Mouse (Mus musculus): ENCODE data around the gene Mtfp1.
"Not testable (repeated sequence)": the region's sequence is repeated elsewhere in the genome, so short reads cannot be mapped to it uniquely, and the experiment has no call there.

The Mtfp1 gene

DNA sequence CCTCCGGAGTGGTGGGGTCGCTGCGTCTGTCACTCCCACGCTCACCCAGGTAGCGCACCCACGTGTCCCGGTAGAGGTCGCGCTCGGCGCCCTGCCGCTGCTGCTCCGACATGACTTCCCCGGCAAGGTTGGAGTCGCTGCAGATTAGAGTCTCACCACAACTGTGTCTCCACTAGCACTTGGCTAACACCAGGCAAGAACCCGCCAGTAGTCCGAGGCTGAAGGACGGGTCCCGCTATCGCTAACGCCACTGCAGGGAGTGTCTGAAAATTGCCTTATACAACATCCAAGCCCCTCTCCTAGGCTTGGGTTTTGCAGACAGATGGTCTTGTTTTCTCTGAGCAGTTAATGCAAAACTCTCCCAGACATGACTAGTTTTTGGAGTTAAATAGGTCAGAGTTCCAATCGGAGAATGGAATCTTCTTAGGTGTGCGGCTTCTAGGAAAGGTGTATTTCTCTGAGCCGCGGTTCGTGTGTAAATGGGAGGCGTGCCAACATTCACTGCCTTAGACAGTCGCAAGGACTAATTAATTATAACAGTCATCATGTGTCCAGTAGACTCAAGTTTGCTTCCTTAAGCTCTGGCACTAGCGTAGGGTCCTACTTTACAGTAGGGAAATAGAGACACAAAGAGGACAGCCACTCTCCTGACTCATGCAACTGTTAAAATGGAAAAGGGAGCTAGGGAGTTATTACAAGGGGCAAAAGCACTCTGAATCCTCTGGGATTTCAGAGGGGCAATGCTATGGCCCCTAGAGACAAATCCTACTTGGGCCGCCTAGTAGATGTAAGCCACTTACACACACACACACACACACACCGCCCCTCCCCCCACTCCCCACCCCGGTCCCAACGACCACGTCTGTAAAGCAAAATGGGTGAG, at the start of gene Mtfp1:
Gene Mtfp1, minus strand, starts transcription at position 275 of the 883 bp plus-strand sequence.
- DNase-seq (ENCODE audit: low read depth, low spot score), result peak; percentile 44

DNA sequence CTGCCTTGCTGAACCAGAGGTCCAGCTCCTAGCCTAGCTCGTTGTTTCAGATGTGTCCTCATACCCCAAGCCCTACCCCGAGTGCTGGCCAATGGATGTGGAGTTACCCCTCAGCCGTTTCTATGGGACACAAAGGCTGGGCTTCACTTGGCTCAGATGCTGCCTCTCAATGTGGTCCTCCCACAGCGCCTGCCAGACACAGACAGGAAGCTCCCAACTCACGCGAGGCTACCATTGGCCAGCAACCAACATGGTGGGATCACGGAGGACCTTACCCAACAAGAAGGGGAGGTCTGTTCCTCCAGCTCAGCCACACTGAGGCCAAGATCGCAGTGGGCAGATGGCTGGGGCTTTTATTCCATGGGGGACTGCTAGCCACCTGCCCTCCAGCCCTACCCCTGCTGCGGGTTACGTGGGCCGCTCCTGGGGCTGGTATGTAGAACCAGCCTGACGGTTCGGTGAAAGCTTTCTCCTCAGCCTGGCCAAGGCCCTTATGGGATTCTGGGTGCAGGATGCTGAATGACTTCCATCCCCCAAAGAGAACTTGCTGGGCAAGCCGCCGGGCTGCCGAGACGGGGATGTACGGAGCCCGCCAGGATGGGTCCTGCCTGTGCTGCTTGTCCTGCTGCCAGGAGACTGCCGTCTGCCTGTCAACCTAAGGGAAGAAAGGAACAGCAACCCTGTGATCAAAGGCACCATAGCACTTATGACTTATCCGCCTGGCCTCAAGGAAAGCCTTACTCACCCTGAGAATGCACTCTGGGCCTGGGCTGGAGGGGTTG, 48.2 kb upstream of the Mtfp1 start:
- no peak for DNase-seq (ENCODE audit: low read depth, low spot score)

DNA sequence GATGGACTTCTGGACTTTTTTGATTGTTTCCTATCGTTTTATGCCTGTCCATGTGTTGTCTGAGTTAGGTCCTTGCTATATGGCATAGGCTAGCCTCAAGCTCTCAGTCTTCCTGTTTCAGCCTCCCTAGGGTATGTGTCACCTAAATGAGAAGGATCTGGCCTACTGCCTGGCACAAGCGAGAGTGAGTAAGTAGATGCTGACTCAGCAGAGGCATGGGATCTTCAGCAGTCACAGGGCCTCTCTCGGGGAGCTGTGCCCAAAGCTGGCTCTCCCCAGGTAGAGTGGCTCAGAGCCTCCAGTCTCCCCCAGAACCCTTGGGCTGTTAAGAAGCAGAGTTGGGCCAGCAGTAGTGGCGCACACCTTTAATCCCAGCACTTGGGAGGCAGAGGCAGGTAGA, 47.1 kb upstream of the Mtfp1 start:
- no peak for DNase-seq (ENCODE audit: low read depth, low spot score)

DNA sequence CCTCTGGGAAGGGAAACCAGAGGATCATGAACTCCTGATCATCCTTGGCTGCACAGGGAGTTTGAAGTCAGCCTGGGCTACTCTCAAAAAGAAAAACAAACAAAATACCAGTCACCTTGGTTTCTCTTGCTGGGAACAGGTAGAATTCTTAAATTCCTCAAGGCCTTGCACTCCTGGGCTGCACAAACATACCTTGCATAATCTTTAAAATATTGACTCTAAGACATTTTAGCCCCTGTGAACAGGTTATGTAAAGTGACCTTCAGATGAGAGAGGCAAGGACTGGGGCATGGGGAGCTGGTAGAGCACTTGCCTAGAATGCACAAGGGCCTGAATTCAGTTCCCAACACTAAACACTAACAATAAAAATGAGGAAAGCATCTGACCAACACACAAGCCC, 46.3 kb upstream of the Mtfp1 start:
- no peak for DNase-seq (ENCODE audit: low read depth, low spot score)

DNA sequence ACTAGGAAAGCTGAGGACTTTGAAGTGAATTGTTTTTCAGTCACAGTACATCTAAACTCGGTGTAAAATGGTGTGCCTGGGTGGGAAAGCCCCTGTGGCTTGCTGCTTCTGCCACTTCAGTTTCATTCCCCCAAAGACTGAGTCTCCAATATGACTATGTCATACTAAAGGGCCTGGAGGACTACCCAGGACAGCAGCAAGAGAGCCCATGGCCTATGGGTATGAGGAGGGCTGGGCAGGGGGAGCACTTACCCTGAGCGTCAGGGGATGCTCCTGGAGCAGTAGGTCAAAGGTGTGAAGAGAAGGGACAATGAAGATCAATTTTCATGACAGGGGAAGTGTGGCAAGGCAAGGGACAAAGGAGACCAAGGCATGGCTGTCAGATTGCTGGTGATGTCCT, 43.7 kb upstream of the Mtfp1 start:
- no peak for DNase-seq (ENCODE audit: low read depth, low spot score)

DNA sequence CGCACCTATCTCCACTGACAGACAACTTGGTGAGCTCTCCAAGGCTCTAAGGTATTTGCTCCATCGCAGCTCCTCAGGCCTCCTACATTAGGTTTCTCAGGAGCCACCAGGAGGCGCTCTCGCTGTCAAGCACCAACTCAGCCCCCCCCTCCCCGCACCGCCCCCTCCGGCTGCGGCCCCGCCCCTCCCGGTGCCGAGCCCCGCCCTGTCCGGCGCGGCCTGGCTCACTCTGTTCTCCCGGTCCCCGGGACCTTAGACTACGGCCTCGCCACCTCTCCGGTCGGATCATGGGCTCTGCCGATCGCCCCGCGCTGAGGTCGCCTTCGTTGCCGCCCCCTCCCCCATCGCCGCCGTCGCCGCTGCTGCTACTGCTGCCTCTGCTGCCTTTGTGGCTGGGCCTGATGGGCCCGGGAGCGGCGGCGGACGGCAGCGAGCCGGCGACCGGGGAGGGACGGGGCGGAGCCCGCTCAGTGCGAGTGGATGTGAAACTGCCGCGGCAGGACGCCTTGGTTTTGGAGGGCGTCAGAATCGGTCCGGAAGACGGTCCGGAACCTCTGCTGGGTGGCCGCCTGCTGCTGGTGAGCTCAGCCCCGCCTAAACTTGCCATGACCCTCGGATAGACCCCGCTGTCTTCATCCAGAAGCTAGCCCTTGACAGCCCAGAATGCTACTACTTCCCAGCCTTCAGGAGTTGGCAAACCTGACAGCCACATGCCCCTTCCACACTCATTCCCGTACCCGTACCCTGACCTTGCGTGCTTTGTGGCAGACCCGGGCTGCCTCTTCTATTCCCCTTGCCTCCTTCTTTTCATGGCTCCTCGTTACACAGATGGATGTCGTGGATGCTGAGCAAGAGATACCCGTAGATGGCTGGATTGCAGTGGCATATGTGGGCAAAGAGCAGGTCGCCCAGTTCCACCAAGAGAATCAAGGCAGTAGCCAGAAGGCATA, 40.0 kb upstream of the Mtfp1 start, which contains the start of gene Rnf215:
Gene Rnf215, plus strand, starts transcription at position 217 of the 950 bp plus-strand sequence.
- DNase-seq (ENCODE audit: low read depth, low spot score), result peak; percentile 90

DNA sequence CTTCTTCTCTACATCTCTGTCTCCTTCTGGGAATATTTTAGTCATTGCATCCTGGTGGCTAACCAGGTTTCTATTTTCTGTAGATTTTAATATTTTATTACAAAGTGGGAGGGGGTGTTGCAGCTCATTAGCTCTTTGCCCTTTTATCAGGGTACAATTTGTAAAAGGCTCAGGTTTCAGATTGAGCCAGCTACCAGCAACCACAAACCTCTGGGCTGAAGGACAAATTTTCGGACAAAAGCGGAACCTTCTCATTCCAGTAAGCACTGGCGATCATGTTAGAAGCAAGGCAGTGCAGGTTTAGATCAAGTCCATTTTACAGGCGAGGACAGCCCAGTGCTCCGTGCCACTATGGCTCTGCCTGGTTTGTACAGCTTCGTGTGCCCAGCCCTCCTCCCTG, 39.2 kb upstream of the Mtfp1 start:
- no peak for DNase-seq (ENCODE audit: low read depth, low spot score)

DNA sequence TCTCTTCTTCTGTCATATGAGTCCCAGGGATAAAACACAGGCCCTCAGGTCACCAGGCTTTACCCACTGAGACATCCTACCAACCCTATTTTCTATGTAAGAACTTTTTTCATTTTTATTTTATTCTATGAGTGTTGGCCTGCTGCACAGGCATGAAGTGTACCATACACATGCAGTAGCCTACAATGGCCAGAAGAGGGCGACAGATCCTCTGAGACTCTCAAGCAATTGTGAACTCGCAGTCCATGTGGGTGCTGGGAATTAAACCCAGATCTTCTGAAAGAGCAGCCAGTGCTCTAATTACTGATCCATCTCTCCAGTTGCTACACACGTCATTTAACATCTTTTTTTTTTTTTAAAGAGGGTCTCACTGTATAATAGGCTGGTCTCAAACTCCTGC, 38.2 kb upstream of the Mtfp1 start:
- no peak for DNase-seq (ENCODE audit: low read depth, low spot score)

DNA sequence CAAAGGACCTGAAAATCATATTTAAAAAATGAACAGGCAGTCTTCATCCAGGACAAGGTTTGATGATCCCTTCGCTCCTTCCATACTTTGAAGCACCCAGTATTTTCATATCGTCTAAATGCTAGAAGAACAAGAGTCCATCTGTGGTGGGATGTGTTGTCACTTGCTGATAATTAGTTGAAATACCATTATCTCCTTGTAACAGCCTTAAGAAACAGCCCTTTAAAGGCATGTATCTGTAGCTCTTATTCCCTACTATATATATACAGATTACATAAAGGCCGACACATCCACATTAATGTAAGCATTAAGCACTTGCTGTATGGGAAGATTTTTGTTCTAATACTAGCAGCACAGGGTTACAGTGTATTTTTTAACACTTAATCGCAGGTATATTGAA, 33.2 kb upstream of the Mtfp1 start:
- not testable (repeated sequence) for DNase-seq (ENCODE audit: low read depth, low spot score)

DNA sequence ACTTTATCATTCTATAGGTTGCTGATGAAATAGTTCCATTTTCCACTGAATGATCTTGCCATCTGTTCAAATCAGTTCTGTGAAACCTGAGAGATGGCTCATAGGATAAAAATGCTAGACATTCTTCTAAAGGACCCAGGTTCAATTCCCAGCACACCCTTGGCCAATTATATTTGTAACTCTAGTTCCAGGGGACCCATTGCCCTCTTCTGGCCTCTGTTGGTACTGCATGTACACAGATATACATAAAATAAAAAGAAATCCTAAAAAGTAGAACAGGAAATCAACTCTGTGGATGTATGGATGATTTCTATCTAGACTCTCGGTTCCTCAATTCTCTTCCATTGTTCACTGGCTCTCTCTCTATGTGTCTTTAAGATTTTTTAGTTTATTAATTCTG, 31.8 kb upstream of the Mtfp1 start:
- DNase-seq (ENCODE audit: low read depth, low spot score), result no peak

DNA sequence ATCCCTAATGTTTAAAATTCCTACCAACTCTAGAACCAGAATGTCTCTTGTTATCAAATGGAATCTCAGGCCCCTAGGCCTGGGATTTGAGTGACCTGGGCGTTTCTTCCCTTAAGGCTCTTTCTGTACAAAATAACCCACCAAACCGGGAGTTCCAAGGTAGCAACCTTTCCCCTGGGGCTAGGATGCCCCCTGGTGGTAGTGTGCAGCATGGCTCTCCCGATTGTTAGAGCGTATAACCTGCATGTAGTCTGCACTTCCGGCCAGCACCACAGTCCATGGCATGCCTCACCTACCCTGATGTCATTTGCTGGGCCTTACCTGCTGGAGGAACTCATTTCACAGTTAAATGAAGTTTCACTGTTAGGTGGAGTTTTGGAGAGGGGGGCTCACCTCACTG, 28.7 kb upstream of the Mtfp1 start:
- no peak for DNase-seq (ENCODE audit: low read depth, low spot score)

DNA sequence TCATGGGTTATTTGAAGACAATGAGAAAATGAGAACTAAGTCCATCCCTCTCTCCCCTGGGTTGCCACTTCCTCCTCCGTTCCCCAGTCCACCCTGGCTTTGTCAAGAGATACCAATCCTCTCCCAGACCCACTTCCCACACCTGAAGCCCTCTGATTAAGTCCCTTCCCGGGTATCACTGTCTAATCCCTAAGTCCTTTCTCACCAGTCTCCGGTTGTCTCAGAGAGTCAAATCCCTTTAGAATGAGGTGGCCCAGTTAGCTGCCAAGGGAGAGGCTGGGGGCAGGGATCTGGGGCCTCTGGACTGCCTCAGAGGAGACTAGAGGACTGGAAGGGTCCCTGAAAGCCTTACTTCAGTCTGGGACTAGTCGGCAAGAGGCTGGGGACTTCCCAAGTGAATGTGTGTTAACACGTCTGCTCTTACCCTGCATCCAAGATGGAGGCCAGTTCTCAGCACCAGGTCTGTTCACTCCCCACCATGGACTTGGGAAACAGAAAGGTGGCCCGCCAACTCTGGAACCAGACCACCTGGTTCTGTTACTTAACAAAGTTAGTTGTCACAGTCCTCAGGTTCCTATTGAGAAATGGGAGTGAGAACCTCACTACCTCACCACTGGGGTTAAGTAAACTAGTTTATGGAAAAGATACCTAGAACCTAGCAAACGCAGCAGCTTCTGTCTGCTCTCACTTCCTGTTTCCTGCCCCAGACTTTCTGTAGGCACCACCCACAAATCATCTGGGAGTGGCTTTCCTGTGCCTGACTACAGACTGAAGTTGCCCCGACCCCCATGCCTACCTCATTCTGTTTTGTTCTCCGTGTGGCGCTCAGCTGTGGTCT, 27.7 kb upstream of the Mtfp1 start, which contains the start of gene Sec14l2:
Gene Sec14l2, minus strand, starts transcription at position 674 of the 838 bp plus-strand sequence.
- no peak for DNase-seq (ENCODE audit: low read depth, low spot score)

DNA sequence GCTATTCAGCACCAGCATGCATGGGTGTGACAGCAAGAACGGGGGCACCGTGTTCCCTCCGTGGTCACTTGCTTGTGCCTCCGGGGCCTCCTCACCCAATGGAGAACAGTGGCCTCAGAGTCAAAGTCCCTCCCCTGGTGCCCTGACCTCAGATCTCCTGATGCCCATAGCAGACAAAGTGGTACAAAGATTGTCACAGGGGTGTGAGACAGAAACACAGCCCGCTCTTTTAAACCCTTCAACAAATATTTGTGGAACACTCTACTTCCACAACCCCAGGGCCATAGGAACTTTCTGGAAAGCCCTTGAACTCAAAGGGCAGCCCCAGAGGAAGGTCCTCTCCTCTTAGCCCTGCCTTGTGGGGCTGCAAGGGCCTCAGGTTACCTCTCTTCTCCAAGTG, 27.0 kb upstream of the Mtfp1 start:
- no peak for DNase-seq (ENCODE audit: low read depth, low spot score)

DNA sequence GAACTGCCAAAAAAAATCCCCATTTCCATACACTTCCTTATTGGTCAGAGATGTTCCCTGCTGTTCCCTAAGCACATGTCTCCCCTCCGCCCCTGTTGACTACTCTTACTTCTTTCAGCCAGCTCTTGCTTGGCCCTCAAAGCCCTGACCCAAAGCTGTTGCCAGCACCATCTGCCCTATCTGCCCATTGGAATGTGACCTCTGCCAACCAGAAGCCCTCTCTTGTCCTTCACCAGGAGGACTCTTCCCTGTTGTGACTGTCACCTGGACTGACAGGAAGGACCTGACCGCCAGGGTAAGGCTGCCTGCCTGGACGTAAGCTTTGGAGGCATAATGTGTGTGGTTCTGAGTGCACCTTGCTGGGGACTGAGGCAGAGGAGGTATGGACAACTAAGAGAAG, 26.4 kb upstream of the Mtfp1 start:
- DNase-seq (ENCODE audit: low read depth, low spot score), result no peak

DNA sequence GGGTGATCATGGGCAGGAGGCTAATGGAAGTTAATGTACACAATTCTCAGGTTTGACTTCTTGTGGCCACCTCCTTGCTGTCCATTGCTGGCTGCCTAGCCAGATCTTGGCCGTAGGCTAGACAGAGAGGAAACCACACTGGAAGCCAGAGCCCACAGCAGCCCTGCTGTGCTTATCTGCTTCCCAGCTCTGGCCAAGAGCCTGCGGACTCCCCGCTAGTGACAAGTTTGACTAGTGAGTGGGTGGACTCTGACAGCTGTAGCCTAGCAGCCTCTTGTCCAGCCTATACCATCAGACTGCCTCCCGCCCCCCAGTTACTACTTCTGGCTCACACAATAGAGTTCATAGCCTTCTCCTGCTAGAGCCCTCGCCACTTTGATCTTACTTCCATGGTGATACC, 24.4 kb upstream of the Mtfp1 start:
- no peak for DNase-seq (ENCODE audit: low read depth, low spot score)

DNA sequence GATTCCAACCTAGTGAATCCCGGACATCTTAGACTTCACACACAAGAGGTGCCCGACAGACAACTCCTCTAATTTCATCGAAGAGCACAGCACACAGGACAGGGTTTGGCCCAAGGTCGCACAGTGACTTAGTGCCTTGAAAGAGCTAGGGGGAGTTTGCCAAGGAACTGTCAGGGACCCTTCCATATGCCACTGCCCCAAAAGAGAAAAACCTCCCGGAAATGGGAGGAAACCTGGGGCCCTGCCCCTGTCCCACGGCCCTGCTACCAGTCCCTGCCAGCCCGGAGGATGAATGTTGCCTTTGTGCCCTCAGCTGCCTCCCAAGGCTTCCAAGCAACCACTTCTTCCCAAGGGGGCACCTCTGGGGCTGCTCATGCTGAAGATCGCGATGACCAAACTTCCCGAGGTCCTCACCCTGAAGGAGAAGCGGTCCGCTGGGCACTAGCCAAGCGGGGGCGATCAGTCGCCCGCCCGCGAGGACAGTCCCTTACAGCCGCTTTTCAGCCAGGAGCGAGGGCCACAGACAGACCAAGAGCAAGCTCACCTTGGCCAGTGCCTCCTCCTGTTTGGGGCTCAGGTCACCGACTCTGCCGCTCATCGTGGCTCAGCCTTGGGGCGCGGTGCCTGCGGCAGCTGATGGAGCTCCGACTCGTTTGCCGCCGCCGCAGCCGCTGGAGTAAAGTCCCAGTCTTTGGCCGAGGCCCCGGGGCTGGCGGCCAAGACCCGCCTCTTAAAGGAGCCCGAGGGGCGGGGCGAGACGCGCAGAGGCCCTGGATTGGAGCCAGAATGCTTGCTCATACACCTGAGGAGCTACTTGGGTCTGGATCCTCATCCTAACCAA, 23.1 kb upstream of the Mtfp1 start:
- DNase-seq (ENCODE audit: low read depth, low spot score), result peak; percentile 53

DNA sequence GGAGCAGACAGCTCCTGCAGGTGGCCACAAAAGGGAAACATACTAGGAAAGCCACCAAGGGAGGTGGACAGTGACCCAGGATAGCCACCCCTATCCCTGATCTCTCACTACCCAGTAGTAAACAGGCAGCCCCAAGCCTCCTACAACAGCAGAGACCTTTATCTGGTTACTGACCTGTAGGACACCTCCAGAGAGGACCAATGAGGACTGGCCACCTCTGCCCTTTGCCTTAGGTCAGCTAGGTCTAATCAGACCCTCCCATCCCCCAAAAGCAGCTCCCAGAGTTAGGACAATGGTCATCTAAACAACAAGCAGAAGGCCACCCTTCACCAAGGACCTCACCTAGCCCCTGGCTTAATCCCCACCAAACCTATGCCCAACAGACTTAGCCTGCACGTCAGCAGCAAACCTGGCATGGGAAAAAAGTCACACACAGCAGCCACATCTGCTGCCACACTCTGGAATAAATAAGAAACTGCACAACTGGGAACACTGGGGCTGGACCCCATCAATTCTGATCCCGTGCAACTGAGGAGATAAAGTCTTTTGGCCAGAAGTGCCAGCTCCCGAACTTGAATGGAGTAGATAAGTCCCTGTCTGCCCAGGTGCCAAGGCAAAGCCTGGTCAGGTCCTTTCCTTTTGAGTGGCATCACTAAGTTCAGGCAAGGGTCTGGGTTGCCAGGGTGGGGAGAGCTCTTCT, 22.3 kb upstream of the Mtfp1 start:
- no peak for DNase-seq (ENCODE audit: low read depth, low spot score)

DNA sequence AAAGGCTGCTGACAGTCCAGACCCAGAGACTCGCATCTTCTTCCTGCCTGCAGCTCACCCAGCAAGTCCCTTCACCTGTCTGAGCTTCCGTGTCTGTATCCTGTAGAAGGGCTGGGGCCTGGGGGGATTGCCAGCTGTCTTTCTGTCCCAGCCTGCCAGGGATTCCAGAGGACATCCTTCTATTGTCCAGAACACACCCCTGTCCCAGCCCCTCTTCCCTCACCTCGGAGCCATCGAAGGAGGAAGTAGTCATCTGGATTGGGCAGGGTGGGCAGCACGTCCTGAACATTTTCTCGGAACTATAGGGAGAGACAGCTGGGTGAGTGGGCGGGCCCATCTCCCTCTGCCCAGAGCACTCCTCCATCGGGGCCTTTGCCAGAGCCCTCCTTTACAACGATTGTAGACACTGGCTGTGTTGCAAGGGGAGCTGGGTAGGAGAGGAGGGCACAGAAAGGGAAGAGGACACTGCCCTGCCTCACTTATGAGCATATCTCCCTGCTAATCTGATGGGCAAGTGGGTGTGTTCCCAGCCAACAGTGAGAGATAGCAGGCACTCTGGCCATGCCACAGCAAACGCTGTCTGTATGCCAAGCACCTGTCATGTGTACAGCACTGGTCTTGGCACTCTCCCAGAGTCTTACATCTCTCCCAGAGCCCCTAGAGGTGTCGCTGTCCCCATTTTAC, 21.4 kb upstream of the Mtfp1 start:
- DNase-seq (ENCODE audit: low read depth, low spot score), result no peak

DNA sequence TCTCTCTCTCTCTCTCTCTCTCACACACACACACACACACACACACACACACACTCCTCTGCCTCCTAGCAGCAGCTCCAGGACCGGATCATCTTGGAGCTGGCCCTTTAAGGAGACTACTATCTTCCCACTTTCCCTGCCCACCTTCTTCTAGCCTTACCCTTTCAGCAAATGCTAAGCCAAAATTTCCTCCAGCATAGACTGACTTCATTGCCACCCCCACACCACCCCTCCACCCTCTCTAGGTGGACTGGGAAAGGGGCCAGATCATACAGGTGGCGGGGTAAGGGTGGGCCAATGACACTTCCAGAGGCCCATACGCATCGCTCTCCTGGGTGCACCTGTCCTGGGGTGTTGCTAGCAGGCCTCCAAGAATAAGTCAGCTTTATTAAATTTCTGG, 20.2 kb upstream of the Mtfp1 start:
- no peak for DNase-seq (ENCODE audit: low read depth, low spot score)

Data from forelimb bud, embryonic 11.5 days (tissue).